Mouse (Mus musculus): ENCODE data around the gene Calr3.

- TF ChIP-seq CTCF (IDR thresholded peaks at IDR 0.05; ENCODE audit: borderline replicate concordance, control insufficient read depth, extremely low read depth, insufficient read depth, low read length, poor library complexity) (no peak), POLR2A (IDR thresholded peaks at IDR 0.05; ENCODE audit: control insufficient read depth, extremely low read depth, insufficient read depth, low read length, poor library complexity) (no peak)
Measured at GRCm38 (mm10) chr8:72445071-72445470, 1.4 kb upstream of the Calr3 start.

Measured in thymus, adult 2 months (tissue).